29 mouse cellular contexts compared by ENCODE assay signal in the genomic region with DNA sequence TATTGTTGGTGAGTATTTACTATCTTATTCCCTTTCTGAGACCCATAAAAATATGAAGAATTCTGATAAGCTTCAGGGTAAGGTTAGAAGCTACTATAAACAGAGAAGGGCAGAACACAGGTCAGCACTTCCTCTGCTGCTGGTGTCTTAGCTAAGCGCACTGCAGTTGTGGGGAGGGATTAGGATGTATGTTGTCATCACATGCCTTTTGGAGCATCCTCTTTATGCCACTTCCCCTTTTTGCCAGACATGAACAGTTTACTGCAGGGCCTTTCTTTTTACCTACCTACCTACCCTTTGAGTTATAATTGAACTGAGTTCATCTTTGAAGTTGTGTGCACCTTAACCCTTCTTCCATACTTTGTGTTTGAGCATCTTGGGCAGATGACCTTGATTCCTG.
A peak's percentile ranks its signal among the peaks of the same experiment; 100 is the strongest.
DNase-seq lines count a peak whose midpoint lies in the region; ATAC-seq and TF ChIP-seq lines count a peak whose summit lies in the region.
"Had no signal": no experiment of that assay in that cellular context is flagged by ENCODE, and none has a peak within 500 bp of the region (broad histone marks: within the 10 kb centered on the region; RNA-seq: fewer than 3 reads in every experiment).

No protein-coding gene starts in this region.

- H3K4me2 ChIP-seq in kidney, embryonic 14.5 days (replicated peaks; ENCODE audit: low read depth, low read length): no peak overlapping the region
- H3K4me2 ChIP-seq: forebrain, embryonic 13.5 days; heart, embryonic 13.5 days; hindbrain, embryonic 12.5 days; intestine, embryonic 15.5 days; midbrain, embryonic 13.5 days had no signal

- H3K9me3 ChIP-seq in kidney, embryonic 14.5 days (ENCODE audit: control insufficient read depth, low read length): no peaks in the 10 kb centered on the region
- H3K9me3 ChIP-seq: forebrain, embryonic 13.5 days; heart, embryonic 13.5 days; hindbrain, embryonic 12.5 days; intestine, embryonic 15.5 days; midbrain, embryonic 13.5 days had no signal

- H3K27ac ChIP-seq in kidney, embryonic 14.5 days (ENCODE audit: low read depth, low read length): no peak overlapping the region
- no peak overlapping the region for H3K27ac ChIP-seq in left cerebral cortex, adult 2 months
- H3K27ac ChIP-seq: forebrain, embryonic 13.5 days; heart, adult 2 months; heart, embryonic 13.5 days; hindbrain, embryonic 12.5 days; hindbrain, postnatal 0 days; intestine, embryonic 15.5 days; liver, embryonic 14.5 days; midbrain, embryonic 13.5 days had no signal

- ATAC-seq in megakaryocyte, adult 5-6 weeks (ENCODE audit: poor library complexity, severe bottlenecking): peak; percentile 97
- ATAC-seq in frontal cortex, adult (ENCODE audit: low TSS enrichment): no peak
- no peak for ATAC-seq in kidney, embryonic 14.5 days (ENCODE audit: low FRiP score, low TSS enrichment)
- ATAC-seq: activated CD4-positive, CD25-positive, alpha-beta regulatory T cell, adult 4 months; forebrain, embryonic 13.5 days; hindbrain, postnatal 0 days; intestine, embryonic 15.5 days; midbrain, embryonic 13.5 days had no signal

- WGBS in kidney, embryonic 14.5 days: 88% methylated on average over 1 of the region's 1 CpGs

- no peak for TF ChIP-seq CTCF in left cerebral cortex, adult 2 months (IDR thresholded peaks at IDR 0.05)

- intact Hi-C loops in left cerebral cortex, adult 2 months (cut with DNase I): no loop called here

- H3K36me3 ChIP-seq in kidney, embryonic 14.5 days (ENCODE audit: control insufficient read depth, insufficient read depth, low read length): peaks cover 15% of the 10 kb centered on the region
- H3K36me3 ChIP-seq: intestine, embryonic 15.5 days; midbrain, embryonic 13.5 days had no signal

- H3K9ac ChIP-seq in kidney, embryonic 14.5 days (ENCODE audit: low read depth, low read length): no peak overlapping the region
- H3K9ac ChIP-seq: forebrain, embryonic 13.5 days; heart, embryonic 13.5 days; hindbrain, embryonic 12.5 days; intestine, embryonic 15.5 days; liver, embryonic 14.5 days; midbrain, embryonic 13.5 days had no signal

- H3K27me3 ChIP-seq in kidney, embryonic 14.5 days (ENCODE audit: control insufficient read depth, insufficient read depth, low read length): no peaks in the 10 kb centered on the region
- H3K27me3 ChIP-seq: forebrain, embryonic 13.5 days; heart, embryonic 13.5 days; hindbrain, embryonic 12.5 days; intestine, embryonic 15.5 days; midbrain, embryonic 13.5 days had no signal

- no peaks in the 10 kb centered on the region for H3K4me1 ChIP-seq in kidney, embryonic 14.5 days (ENCODE audit: control insufficient read depth, insufficient read depth, low read length)
- H3K4me1 ChIP-seq: forebrain, embryonic 13.5 days; hindbrain, embryonic 12.5 days; intestine, embryonic 15.5 days; megakaryocyte, embryonic 14.5 days; midbrain, embryonic 13.5 days had no signal

- peak; percentile 3 to 5 for DNase-seq in B cell, adult 2 months
- peak; percentile 86 for DNase-seq in MEL-GATA-1-ER (ENCODE audit: extremely low read depth, low read depth)
- no peak for DNase-seq in left cerebral cortex, adult 2 months (ENCODE audit: extremely low spot score in 1 of 2, low spot score in 2 of 2)
- DNase-seq: adrenal gland, adult 2 months; cerebellum, adult 8-10 months; cerebellum, postnatal 25 days; gastrocnemius, postnatal 25 days; heart, adult 2 months; heart, postnatal 10 days; kidney, adult 8-10 months; kidney, postnatal 14 days; layer of hippocampus, adult 9-11 months; liver; lung, adult 2 months; lung, postnatal 14 days; spleen, adult 18-20 months; thymus, postnatal 4 days had no signal

- H3K4me3 ChIP-seq in kidney, embryonic 14.5 days (ENCODE audit: low read length): no peak overlapping the region
- H3K4me3 ChIP-seq in left cerebral cortex, adult 2 months: no peak overlapping the region
- H3K4me3 ChIP-seq: forebrain, embryonic 13.5 days; heart, adult 2 months; heart, embryonic 13.5 days; hindbrain, embryonic 12.5 days; intestine, embryonic 15.5 days; megakaryocyte, embryonic 14.5 days; midbrain, embryonic 13.5 days had no signal

Comparison
In these comparisons a context has a peak if more than half of its experiments do, and no peak if none do; other contexts are left out.
1. DNase-seq: peak in B cell, adult 2 months (2 of 2) and MEL-GATA-1-ER (single experiment); none in left cerebral cortex, adult 2 months (0 of 2).